Mouse (Mus musculus) heart, postnatal 0 days (tissue): Measurements from ENCODE around the gene 9130019O22Rik. TPM values are rescaled to one million over a fixed set of nuclear protein-coding genes. Genes with fewer than 3 reads are reported as not detected.

Source experiments
- ATAC-seq: fragments of 200-750 bp; cut with Nextera tagmentation; 2 replicates; pipeline ENCODE4 v1.8.0; 2017; ENCODE audit warnings: low read depth, moderate number of reproducible peaks, moderate library complexity; ENCODE audit not compliant: insufficient read depth
- DNase-seq: peaks from one replicate; pipeline ENCODE4 v3.0.0-alpha.2; 2016; ENCODE audit warnings: low spot score
- H3K27ac ChIP-seq: fragments of 300-500 bp; sonication (generic); 2 replicates; pipeline ENCODE4 v1.5.1; 2014; ENCODE audit warnings: low read depth, mild to moderate bottlenecking
- H3K27me3 ChIP-seq: fragments of 300-500 bp; sonication (generic); 2 replicates; pipeline ENCODE4 v1.6.1; 2014; ENCODE audit warnings: low read length, mixed read lengths; ENCODE audit not compliant: control insufficient read depth, insufficient read depth
- H3K36me3 ChIP-seq: fragments of 300-500 bp; sonication (generic); replicated peaks from 2 replicates; pipeline ENCODE4 v1.6.1; 2014; ENCODE audit warnings: low read length, mixed read lengths; ENCODE audit not compliant: control insufficient read depth, insufficient read depth
- H3K4me1 ChIP-seq: fragments of 300-500 bp; sonication (generic); 2 replicates; pipeline ENCODE4 v1.6.1; 2014; ENCODE audit warnings: antibody characterized with exemption; ENCODE audit not compliant: control insufficient read depth, insufficient read depth
- H3K4me2 ChIP-seq: fragments of 300-500 bp; sonication (generic); 2 replicates; pipeline ENCODE4 v1.6.1; 2014; ENCODE audit warnings: low read depth, mild to moderate bottlenecking, low read length, moderate library complexity
- H3K4me3 ChIP-seq: fragments of 300-500 bp; sonication (generic); 2 replicates; pipeline ENCODE4 v1.5.1; 2014; ENCODE audit warnings: low read depth, low read length
- H3K9ac ChIP-seq: fragments of 300-500 bp; sonication (generic); replicated peaks from 2 replicates; pipeline ENCODE4 v1.6.1; 2014; ENCODE audit warnings: low read depth, low read length, mixed read lengths
- H3K9me3 ChIP-seq: fragments of 300-500 bp; sonication (generic); replicated peaks from 2 replicates; pipeline ENCODE4 v1.6.1; 2016; ENCODE audit warnings: low read length; ENCODE audit not compliant: control insufficient read depth
- CTCF ChIP-seq: IDR thresholded peaks from 2 replicates; pipeline ENCODE4 v1.5.1; 2016; ENCODE audit warnings: antibody characterized with exemption, control low read depth, low read depth
- EP300 ChIP-seq: IDR thresholded peaks from 2 replicates; pipeline ENCODE4 v1.6.1; 2016; ENCODE audit warnings: antibody characterized with exemption, low read depth
- WGBS: fragments of 180-500 bp; shearing (Covaris S2); extraction: QIAGEN DNeasy Blood & Tissue Kit; methylation state at CpG from one replicate; pipeline ENCODE4 v1.1.7; 2014; 5-methylcytosine and 5-hydroxymethylcytosine counted together
- polyA plus RNA-seq: library from polyadenylated mRNA; unstranded; fragments of >200 nt; fragmentation: Nextera tagmentation; extraction: Ambion mirVana; gene quantifications from 2 replicates; pipeline ENCODE4 v1.2.1, GENCODE M21; 2015
- total RNA-seq: library from RNA; depleted of rRNA; stranded (reverse); fragments of >200 nt; gene quantifications from 2 replicates; pipeline ENCODE4 v1.2.3, GENCODE M21; 2014; ENCODE audit warnings: low replicate concordance; rRNA removed

Gene 9130019O22Rik
- total RNA-seq (2.4 and 3.2 TPM in 2 replicates), polyA plus RNA-seq (2.8 TPM in 2 replicates)

DNA sequence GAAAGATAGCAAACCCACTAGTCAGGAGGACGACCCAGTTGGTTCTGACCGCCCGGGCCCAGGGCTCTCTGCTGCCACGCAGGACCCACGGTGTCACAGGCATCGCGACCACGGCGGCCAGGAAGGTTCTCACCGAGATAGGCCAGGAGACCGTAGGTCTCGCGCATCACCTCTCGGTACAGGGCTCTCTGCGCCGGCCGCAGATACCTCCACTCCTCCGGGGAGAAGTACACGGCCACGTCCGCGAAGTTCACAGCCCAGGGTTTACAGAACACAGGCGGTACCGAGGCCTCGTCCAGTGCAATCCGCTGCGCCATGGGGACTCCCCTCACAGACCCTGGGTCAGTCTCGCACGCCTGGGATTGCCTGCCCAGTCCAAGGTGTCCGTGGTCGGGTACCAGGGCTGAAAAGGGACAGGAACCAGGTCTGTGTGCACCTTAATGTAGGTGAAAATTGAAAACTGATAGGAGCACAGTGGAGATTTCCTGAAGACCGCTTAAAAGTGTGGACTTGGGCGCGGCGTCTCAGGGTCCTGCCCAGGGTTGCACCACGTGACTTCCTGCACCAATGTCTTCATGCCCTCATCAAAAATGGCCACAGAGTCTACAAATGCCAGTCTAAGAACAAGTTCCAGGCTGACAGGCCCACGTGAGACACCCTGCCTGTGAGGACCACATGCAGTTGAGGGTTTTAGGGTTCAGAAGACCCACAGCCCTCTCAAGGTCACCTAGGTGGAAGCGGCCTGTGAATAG is at the start of gene 9130019O22Rik:
Gene 9130019O22Rik (minus strand): TSS at position 526 of the 752 bp plus-strand sequence.
- Histone ChIP-seq H3K4me2 (peak within 1 kb of the TSS; percentile 73), H3K9me3 (no peaks in the 10 kb centered on the region)

DNA sequence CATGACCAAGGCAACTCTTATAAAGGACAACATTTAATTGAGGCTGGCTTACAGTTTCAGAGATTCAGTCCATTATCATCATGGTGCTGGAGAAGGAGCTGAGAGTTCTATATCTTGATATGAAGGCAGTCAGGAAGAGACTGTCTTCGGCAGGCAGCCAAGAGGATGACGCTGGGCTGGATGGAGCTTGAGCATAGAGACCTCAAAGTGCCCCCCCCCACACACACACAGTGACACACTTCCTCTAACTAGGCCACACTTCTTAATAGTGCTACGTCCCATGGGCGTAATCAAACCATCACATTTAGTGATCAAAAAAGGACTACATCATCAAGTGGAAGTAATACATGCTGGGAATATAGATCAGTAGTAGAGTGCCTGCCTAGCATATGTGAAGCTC is 48.2 kb upstream of the 9130019O22Rik start:
- no peak overlapping the region for H3K4me3 ChIP-seq
- DNase-seq, result no peak
- no peaks in the 10 kb centered on the region for H3K36me3 ChIP-seq
- no peak overlapping the region for H3K27ac ChIP-seq
- ATAC-seq, result no peak
- H3K9ac ChIP-seq, result no peak overlapping the region
- H3K4me2 ChIP-seq, result no peak overlapping the region
- no peaks in the 10 kb centered on the region for H3K4me1 ChIP-seq
- peaks cover 7% of the 10 kb centered on the region; the same call in 1 of the 2 replicates for H3K9me3 ChIP-seq
- no peaks in the 10 kb centered on the region for H3K27me3 ChIP-seq
- TF ChIP-seq CTCF (no peak), EP300 (no peak)
- 75% methylated on average over 4 of the region's 4 CpGs for WGBS

More for the DNA sequence above, at the start of gene 9130019O22Rik:
- peak; percentile 88 for ATAC-seq
- no peak for TF ChIP-seq CTCF
- TF ChIP-seq EP300, result no peak
- WGBS, result 9% methylated on average over 36 of the region's 38 CpGs
- Histone ChIP-seq H3K36me3 (peaks cover 7% of the 10 kb centered on the region), H3K27ac (peak within 1 kb of the TSS; percentile 54; the same call in 1 of the 2 replicates), H3K4me3 (peak within 1 kb of the TSS; percentile 66), H3K4me1 (no peaks in the 10 kb centered on the region), H3K27me3 (no peaks in the 10 kb centered on the region), H3K9ac (peak within 1 kb of the TSS; percentile 67)
- peak; percentile 90 for DNase-seq

GRCm38 (mm10) chr7:127426354-127426753 is 39.4 kb upstream of the 9130019O22Rik start:
- DNase-seq, result peak; percentile 36
- Histone ChIP-seq H3K27me3 (peaks cover 3% of the 10 kb centered on the region; the same call in 1 of the 2 replicates), H3K9me3 (no peaks in the 10 kb centered on the region), H3K4me3 (no peak overlapping the region), H3K36me3 (no peaks in the 10 kb centered on the region), H3K27ac (no peak overlapping the region), H3K4me2 (no peak overlapping the region), H3K4me1 (peaks cover 1% of the 10 kb centered on the region), H3K9ac (no peak overlapping the region)
- peak; percentile 71; the same call in 1 of the 2 replicates for TF ChIP-seq EP300
- TF ChIP-seq CTCF, result no peak
- ATAC-seq, result no peak
- WGBS, result 39% methylated on average over 3 of the region's 3 CpGs

GRCm38 (mm10) chr7:127425911-127426310 is 38.9 kb upstream of the 9130019O22Rik start:
- peaks cover 3% of the 10 kb centered on the region; the same call in 1 of the 2 replicates for H3K27me3 ChIP-seq
- no peaks in the 10 kb centered on the region for H3K36me3 ChIP-seq
- no peak for DNase-seq
- H3K4me2 ChIP-seq, result no peak overlapping the region
- 78% methylated on average over 2 of the region's 2 CpGs for WGBS
- TF ChIP-seq EP300 (no peak), CTCF (no peak)
- no peaks in the 10 kb centered on the region for H3K9me3 ChIP-seq
- ATAC-seq, result no peak
- peak overlapping the region; percentile 35; the same call in 1 of the 2 replicates for H3K27ac ChIP-seq
- H3K4me3 ChIP-seq, result no peak overlapping the region
- H3K4me1 ChIP-seq, result peaks cover 4% of the 10 kb centered on the region
- no peak overlapping the region for H3K9ac ChIP-seq

DNA sequence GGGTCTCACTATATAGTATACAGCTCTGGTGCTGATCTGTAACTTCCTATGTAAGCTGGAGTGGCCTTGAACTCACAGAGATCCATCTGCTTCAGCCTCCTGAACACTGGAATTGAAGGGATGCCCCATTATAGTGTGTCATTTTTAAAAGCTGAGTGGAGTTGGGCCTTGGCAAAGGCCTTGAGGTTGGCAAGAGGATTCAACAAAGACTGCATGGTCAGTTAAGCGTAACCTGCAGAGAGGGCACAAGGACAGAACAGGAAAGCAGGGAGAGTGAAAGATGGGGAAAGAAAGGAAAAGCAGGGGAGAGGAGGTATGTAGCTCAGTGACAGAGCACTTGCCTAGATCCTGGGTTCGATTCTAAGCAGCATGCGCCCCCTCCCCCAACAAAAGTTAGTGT is 38.3 kb upstream of the 9130019O22Rik start:
- no peaks in the 10 kb centered on the region for H3K36me3 ChIP-seq
- H3K4me1 ChIP-seq, result peaks cover 4% of the 10 kb centered on the region
- DNase-seq (no peak), ATAC-seq (no peak)
- no peaks in the 10 kb centered on the region for H3K9me3 ChIP-seq
- no peak overlapping the region for H3K4me3 ChIP-seq
- H3K9ac ChIP-seq, result no peak overlapping the region
- TF ChIP-seq EP300, result no peak
- TF ChIP-seq CTCF, result no peak
- H3K27ac ChIP-seq, result no peak overlapping the region
- WGBS, result 82% methylated on average over 3 of the region's 3 CpGs
- no peak overlapping the region for H3K4me2 ChIP-seq
- H3K27me3 ChIP-seq, result peaks cover 3% of the 10 kb centered on the region; the same call in 1 of the 2 replicates
